29 mouse cellular contexts compared by ENCODE assay signal in the genomic region with DNA sequence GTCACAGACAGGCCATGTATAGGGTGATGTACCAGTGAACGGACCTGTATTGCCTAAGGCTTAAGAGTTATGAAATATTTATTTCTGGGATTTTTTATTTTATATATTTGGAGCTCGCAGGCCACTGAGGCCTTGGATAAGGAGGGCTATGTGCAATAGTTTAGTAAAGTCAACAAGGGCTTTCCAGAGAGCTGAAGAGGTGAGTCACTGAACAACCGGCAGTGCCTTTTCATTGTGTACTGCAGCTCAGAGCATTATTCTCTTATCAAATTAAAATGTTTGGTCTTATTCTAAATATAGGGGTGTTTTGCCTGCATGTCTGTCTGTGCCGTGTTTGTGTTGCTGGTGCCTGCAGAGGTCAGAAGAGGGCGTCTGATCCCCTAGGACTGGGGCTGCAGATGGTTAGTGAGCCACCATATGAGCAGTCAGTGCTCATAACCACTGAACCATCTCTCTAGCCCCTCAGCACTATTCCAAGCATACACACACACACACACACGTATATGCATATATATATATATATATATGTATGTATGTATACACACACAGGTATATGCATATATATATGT. TPM values are rescaled to one million over a fixed set of nuclear protein-coding genes. Genes with fewer than 3 reads are reported as not detected.
A peak's percentile ranks its signal among the peaks of the same experiment; 100 is the strongest.
DNase-seq lines count a peak whose midpoint lies in the region; ATAC-seq and TF ChIP-seq lines count a peak whose summit lies in the region.
"Had no signal": no experiment of that assay in that cellular context is flagged by ENCODE, and none has a peak within 500 bp of the region (broad histone marks: within the 10 kb centered on the region; RNA-seq: fewer than 3 reads in every experiment).

No protein-coding gene starts in this region.

- H3K36me3 ChIP-seq in heart, adult 2 months (ENCODE audit: control insufficient read depth, insufficient read depth, low read length), result peaks cover 2% of the 10 kb centered on the region; the same call in 1 of the 2 replicates
- H3K36me3 ChIP-seq in heart, embryonic 11.5 days (ENCODE audit: control insufficient read depth, insufficient read depth, low read length), result no peaks in the 10 kb centered on the region
- H3K36me3 ChIP-seq in liver, postnatal 0 days (replicated peaks; ENCODE audit: insufficient read depth, low read length), result no peaks in the 10 kb centered on the region
- H3K36me3 ChIP-seq in liver, embryonic 11.5 days (ENCODE audit: control insufficient read depth, insufficient read depth, low read length), result no peaks in the 10 kb centered on the region
- H3K36me3 ChIP-seq in stomach, postnatal 0 days (ENCODE audit: control insufficient read depth, insufficient read depth, low read length), result no peaks in the 10 kb centered on the region
- H3K36me3 ChIP-seq: embryonic facial prominence, embryonic 12.5 days; hindbrain, embryonic 15.5 days; limb, embryonic 10.5 days; limb, embryonic 15.5 days; midbrain, embryonic 12.5 days; neural tube, embryonic 13.5 days had no signal

- H3K9me3 ChIP-seq in heart, embryonic 11.5 days (replicated peaks; ENCODE audit: control insufficient read depth, low read length), result no peaks in the 10 kb centered on the region
- H3K9me3 ChIP-seq in liver, postnatal 0 days (ENCODE audit: low read length), result no peaks in the 10 kb centered on the region
- no peaks in the 10 kb centered on the region for H3K9me3 ChIP-seq in liver, embryonic 11.5 days (ENCODE audit: control insufficient read depth, low read length)
- H3K9me3 ChIP-seq in stomach, postnatal 0 days (ENCODE audit: control insufficient read depth, low read length), result no peaks in the 10 kb centered on the region
- H3K9me3 ChIP-seq: embryonic facial prominence, embryonic 12.5 days; hindbrain, embryonic 15.5 days; limb, embryonic 10.5 days; limb, embryonic 15.5 days; megakaryocyte, embryonic 14.5 days; midbrain, embryonic 12.5 days; neural tube, embryonic 13.5 days had no signal

- H3K27me3 ChIP-seq in heart, adult 2 months (ENCODE audit: control insufficient read depth, insufficient read depth, low read length), result no peaks in the 10 kb centered on the region
- peaks cover 4% of the 10 kb centered on the region; the same call in 1 of the 2 replicates for H3K27me3 ChIP-seq in heart, embryonic 11.5 days (ENCODE audit: control insufficient read depth, insufficient read depth, low read length)
- H3K27me3 ChIP-seq in liver, postnatal 0 days (ENCODE audit: insufficient read depth, low read length), result 0 out of 2 replicates have a peak, but pooled peaks cover 3% of the 10 kb centered on the region
- no peaks in the 10 kb centered on the region for H3K27me3 ChIP-seq in liver, embryonic 11.5 days (replicated peaks; ENCODE audit: control insufficient read depth, insufficient read depth, low read length)
- no peaks in the 10 kb centered on the region for H3K27me3 ChIP-seq in stomach, postnatal 0 days (ENCODE audit: control insufficient read depth, insufficient read depth, low read length)
- H3K27me3 ChIP-seq: embryonic facial prominence, embryonic 12.5 days; hindbrain, embryonic 15.5 days; limb, embryonic 15.5 days; midbrain, embryonic 12.5 days; neural tube, embryonic 13.5 days had no signal

- no peak for TF ChIP-seq EP300 in heart, adult 2 months (IDR thresholded peaks at IDR 0.05; ENCODE audit: insufficient read depth, low read depth, low read length)
- no peak for TF ChIP-seq EP300 in liver, postnatal 0 days (IDR thresholded peaks at IDR 0.05; ENCODE audit: low read depth)
- no peak for TF ChIP-seq EP300 in stomach, postnatal 0 days (optimal IDR thresholded peaks at IDR 0.05)

- H3K27ac ChIP-seq in heart, adult 2 months, result no peak overlapping the region
- no peak overlapping the region for H3K27ac ChIP-seq in heart, embryonic 11.5 days (ENCODE audit: low read depth, low read length)
- no peak overlapping the region for H3K27ac ChIP-seq in liver, postnatal 0 days (ENCODE audit: low read depth)
- H3K27ac ChIP-seq in liver, embryonic 11.5 days (ENCODE audit: low read depth, low read length), result no peak overlapping the region
- H3K27ac ChIP-seq in stomach, postnatal 0 days (replicated peaks), result 0 out of 2 replicates have a peak overlapping the region, but pooled peaks have one; percentile 49
- H3K27ac ChIP-seq: embryonic facial prominence, embryonic 12.5 days; hindbrain, embryonic 15.5 days; limb, embryonic 10.5 days; limb, embryonic 15.5 days; liver, embryonic 14.5 days; midbrain, embryonic 12.5 days; neural tube, embryonic 13.5 days had no signal

- no peak for TF ChIP-seq POLR2A in heart, adult 2 months (IDR thresholded peaks at IDR 0.05; ENCODE audit: insufficient read depth, low read depth, low read length)

- no peaks in the 10 kb centered on the region for H3K79me2 ChIP-seq in heart, adult 2 months (replicated peaks; ENCODE audit: control insufficient read depth, insufficient read depth, low read length)

- H3K4me2 ChIP-seq in heart, embryonic 11.5 days, result no peak overlapping the region
- H3K4me2 ChIP-seq in liver, postnatal 0 days (ENCODE audit: low read depth, low read length), result no peak overlapping the region
- no peak overlapping the region for H3K4me2 ChIP-seq in liver, embryonic 11.5 days
- no peak overlapping the region for H3K4me2 ChIP-seq in stomach, postnatal 0 days (replicated peaks; ENCODE audit: low read depth)
- H3K4me2 ChIP-seq: embryonic facial prominence, embryonic 12.5 days; hindbrain, embryonic 15.5 days; limb, embryonic 15.5 days; midbrain, embryonic 12.5 days; neural tube, embryonic 13.5 days had no signal

- ATAC-seq in heart, embryonic 11.5 days (replicated peaks; ENCODE audit: insufficient number of reproducible peaks, low FRiP score, low TSS enrichment), result no peak
- no peak for ATAC-seq in liver, postnatal 0 days
- no peak for ATAC-seq in liver, embryonic 11.5 days (replicated peaks; ENCODE audit: low FRiP score)
- ATAC-seq in stomach, postnatal 0 days (ENCODE audit: low FRiP score, low TSS enrichment), result peak; percentile 81
- ATAC-seq: forebrain, embryonic 14.5 days had no signal

- 61% methylated on average over 6 of the region's 6 CpGs for WGBS in heart, adult 2 months
- WGBS in heart, embryonic 11.5 days (ENCODE audit: insufficient replicate concordance), result 66% methylated on average over 6 of the region's 6 CpGs
- WGBS in liver, postnatal 0 days (ENCODE audit: insufficient replicate concordance), result 60% methylated on average over 6 of the region's 6 CpGs
- 69% methylated on average over 6 of the region's 6 CpGs for WGBS in liver, embryonic 11.5 days
- WGBS in stomach, postnatal 0 days, result 46% methylated on average over 6 of the region's 6 CpGs

- intact Hi-C loops in heart, adult 2 months (cut with DNase I), result no loop called here

- H3K4me3 ChIP-seq in heart, adult 2 months, result no peak overlapping the region
- H3K4me3 ChIP-seq in heart, embryonic 11.5 days (ENCODE audit: low read depth, low read length), result no peak overlapping the region
- H3K4me3 ChIP-seq in liver, postnatal 0 days (ENCODE audit: low read depth, low read length), result no peak overlapping the region
- no peak overlapping the region for H3K4me3 ChIP-seq in liver, embryonic 11.5 days (ENCODE audit: low read depth, low read length)
- no peak overlapping the region for H3K4me3 ChIP-seq in stomach, postnatal 0 days (ENCODE audit: low read depth, low read length)
- H3K4me3 ChIP-seq: embryonic facial prominence, embryonic 12.5 days; hindbrain, embryonic 15.5 days; limb, embryonic 10.5 days; limb, embryonic 15.5 days; megakaryocyte, embryonic 14.5 days; midbrain, embryonic 12.5 days; myocyte; neural tube, embryonic 13.5 days had no signal

- TF ChIP-seq CTCF in heart, adult 2 months (IDR thresholded peaks at IDR 0.05), result 0 out of 2 replicates have a peak, but pooled peaks have one; percentile 14
- TF ChIP-seq CTCF in liver, postnatal 0 days (IDR thresholded peaks at IDR 0.05; ENCODE audit: low read depth), result peak; percentile 23; the same call in 1 of the 2 replicates
- peak; percentile 46 for TF ChIP-seq CTCF in stomach, postnatal 0 days (IDR thresholded peaks at IDR 0.05; ENCODE audit: low read depth)

- H3K9ac ChIP-seq in heart, adult 2 months (ENCODE audit: low read depth, low read length), result no peak overlapping the region
- no peak overlapping the region for H3K9ac ChIP-seq in heart, embryonic 11.5 days (ENCODE audit: low read depth, low read length)
- no peak overlapping the region for H3K9ac ChIP-seq in liver, postnatal 0 days (replicated peaks)
- no peak overlapping the region for H3K9ac ChIP-seq in liver, embryonic 11.5 days (ENCODE audit: low read depth, low read length)
- H3K9ac ChIP-seq in stomach, postnatal 0 days (ENCODE audit: low read length), result no peak overlapping the region
- H3K9ac ChIP-seq: embryonic facial prominence, embryonic 12.5 days; hindbrain, embryonic 15.5 days; limb, embryonic 15.5 days; liver, embryonic 14.5 days; midbrain, embryonic 12.5 days; neural tube, embryonic 13.5 days had no signal

- peaks cover 8% of the 10 kb centered on the region for H3K4me1 ChIP-seq in heart, adult 2 months (ENCODE audit: control insufficient read depth, insufficient read depth, low read length)
- no peaks in the 10 kb centered on the region for H3K4me1 ChIP-seq in heart, embryonic 11.5 days (ENCODE audit: control insufficient read depth, insufficient read depth, low read length)
- H3K4me1 ChIP-seq in liver, postnatal 0 days (ENCODE audit: insufficient read depth), result no peaks in the 10 kb centered on the region
- H3K4me1 ChIP-seq in liver, embryonic 11.5 days (replicated peaks; ENCODE audit: control insufficient read depth, insufficient read depth, low read length), result no peaks in the 10 kb centered on the region
- H3K4me1 ChIP-seq in stomach, postnatal 0 days (replicated peaks; ENCODE audit: control insufficient read depth, insufficient read depth), result no peaks in the 10 kb centered on the region
- H3K4me1 ChIP-seq: embryonic facial prominence, embryonic 12.5 days; hindbrain, embryonic 15.5 days; limb, embryonic 15.5 days; midbrain, embryonic 12.5 days had no signal

- no peak for DNase-seq in heart, adult 2 months
- no peak for DNase-seq in liver, postnatal 0 days
- no peak for DNase-seq in liver, embryonic 11.5 days (ENCODE audit: low spot score)
- peak; percentile 3 for DNase-seq in right cerebral cortex, postnatal 14 days
- no peak for DNase-seq in right cerebral cortex, postnatal 25 days
- peak; percentile 37 for DNase-seq in stomach, postnatal 0 days (ENCODE audit: low spot score)
- DNase-seq in yolk sac, embryonic 10.5 days (ENCODE audit: low spot score), result no peak
- DNase-seq: adrenal gland, postnatal 25 days; cerebellum, adult 11-12 months; cerebellum, adult 9-11 months; embryo, embryonic 11 days; gastrocnemius, postnatal 14 days; kidney, adult 9 months; kidney, postnatal 10 days; layer of hippocampus, postnatal 36 days; lung, postnatal 4 days; thymus, adult 18-20 months; thymus, postnatal 25 days had no signal

RNA-seq across cellular contexts. Expression of a gene that starts 14.5 kb away (rescaled TPM):
- 1 to 10 TPM; 3.6 to 6.1 TPM for total RNA-seq in heart, adult 2 months (2021)
- 9.0 and 11.4 TPM in 2 replicates for polyA plus RNA-seq in heart, adult 2 months (2012; rRNA removed)
- polyA plus RNA-seq in heart, embryonic 11.5 days (2014; fragmentation: Nextera tagmentation; extraction: Ambion mirVana), result 1.6 and 2.5 TPM in 2 replicates
- polyA plus RNA-seq in liver, postnatal 0 days (2015; fragmentation: Nextera tagmentation; extraction: Ambion mirVana), result 2.4 and 2.5 TPM in 2 replicates
- 1.8 and 1.9 TPM in 2 replicates for polyA plus RNA-seq in liver, embryonic 11.5 days (2014; fragmentation: Nextera tagmentation; extraction: Ambion mirVana)
- 1.3 and 1.8 TPM in 2 replicates for polyA plus RNA-seq in stomach, postnatal 0 days (2015; fragmentation: Nextera tagmentation; extraction: Ambion mirVana)

RNA-seq across cellular contexts. Expression of a gene that starts 56.4 kb away (rescaled TPM):
- total RNA-seq in heart, adult 2 months (2021), result 1 to 10 TPM in 1 of 2 experiments, under 1 TPM in 1; 0.84 to 1.3 TPM
- 1.4 and 2.9 TPM in 2 replicates for polyA plus RNA-seq in heart, adult 2 months (2012; rRNA removed)
- 0.19 and 0.25 TPM in 2 replicates for polyA plus RNA-seq in heart, embryonic 11.5 days (2014; fragmentation: Nextera tagmentation; extraction: Ambion mirVana)
- polyA plus RNA-seq in liver, postnatal 0 days (2015; fragmentation: Nextera tagmentation; extraction: Ambion mirVana), result 0.82 and 0.86 TPM in 2 replicates
- 0.56 and 0.84 TPM in 2 replicates for polyA plus RNA-seq in liver, embryonic 11.5 days (2014; fragmentation: Nextera tagmentation; extraction: Ambion mirVana)
- polyA plus RNA-seq in stomach, postnatal 0 days (2015; fragmentation: Nextera tagmentation; extraction: Ambion mirVana), result 0.24 and 0.36 TPM in 2 replicates

Comparison
In these comparisons a context has a peak if more than half of its experiments do, and no peak if none do; other contexts are left out.
1. DNase-seq: peak in right cerebral cortex, postnatal 14 days (single experiment) and stomach, postnatal 0 days (single experiment); none in heart, adult 2 months (0 of 2), liver, postnatal 0 days (single experiment), liver, embryonic 11.5 days (single experiment), right cerebral cortex, postnatal 25 days (single experiment) and yolk sac, embryonic 10.5 days (single experiment).
2. Peak in every context shown above with its lines, with median percentiles within 50 percentile points of each other: CTCF ChIP-seq.